Mouse (Mus musculus) hindbrain, postnatal 0 days (tissue): ENCODE measurements at regions not wholly inside any gene's neighbourhood (a gene's known extent, or its start where the extent isn't known, plus 50 kb on each side); places are given as distances from the start of the nearest gene placed in this dataset.

Experiments used
- ATAC-seq: fragments of 200-750 bp; cut with Nextera tagmentation; 2 replicates; pipeline ENCODE4 v1.8.0; 2017; ENCODE audit warnings: mild to moderate bottlenecking, moderate TSS enrichment, moderate library complexity
- DNase-seq: peaks from one replicate; pipeline ENCODE4 v3.0.0-alpha.2; 2015; ENCODE audit warnings: low spot score
- H3K27ac ChIP-seq: fragments of 300-500 bp; sonication (generic); 2 replicates; pipeline ENCODE4 v1.5.1; 2014; ENCODE audit warnings: mild to moderate bottlenecking
- H3K27me3 ChIP-seq: fragments of 300-500 bp; sonication (generic); 2 replicates; pipeline ENCODE4 v1.6.1; 2014; ENCODE audit warnings: low read length, mixed read lengths; ENCODE audit not compliant: insufficient read depth
- H3K36me3 ChIP-seq: fragments of 300-500 bp; sonication (generic); 2 replicates; pipeline ENCODE4 v1.6.1; 2014; ENCODE audit warnings: low read length, mixed read lengths; ENCODE audit not compliant: insufficient read depth
- H3K4me1 ChIP-seq: fragments of 300-500 bp; sonication (generic); 2 replicates; pipeline ENCODE4 v1.6.1; 2014; ENCODE audit warnings: antibody characterized with exemption, low read length, mixed read lengths; ENCODE audit not compliant: insufficient read depth
- H3K4me2 ChIP-seq: fragments of 300-500 bp; sonication (generic); 2 replicates; pipeline ENCODE4 v1.6.1; 2014; ENCODE audit warnings: low read depth, mild to moderate bottlenecking, low read length, moderate library complexity, mixed read lengths
- H3K4me3 ChIP-seq: fragments of 300-500 bp; sonication (generic); 2 replicates; pipeline ENCODE4 v1.5.1; 2014; ENCODE audit warnings: low read length
- H3K9ac ChIP-seq: fragments of 300-500 bp; sonication (generic); replicated peaks from 2 replicates; pipeline ENCODE4 v1.6.1; 2014; ENCODE audit warnings: mild to moderate bottlenecking, low read length, moderate library complexity, mixed read lengths
- H3K9me3 ChIP-seq: fragments of 300-500 bp; sonication (generic); 2 replicates; pipeline ENCODE4 v1.6.1; 2016; ENCODE audit warnings: low read length, mixed read lengths
- CTCF ChIP-seq: IDR thresholded peaks from 2 replicates; pipeline ENCODE4 v1.5.1; 2016; ENCODE audit warnings: antibody characterized with exemption, control low read depth, low read depth
- WGBS: fragments of 180-500 bp; shearing (Covaris S2); extraction: QIAGEN DNeasy Blood & Tissue Kit; methylation state at CpG from one replicate; pipeline ENCODE4 v1.1.7; 2014; 5-methylcytosine and 5-hydroxymethylcytosine counted together

DNA sequence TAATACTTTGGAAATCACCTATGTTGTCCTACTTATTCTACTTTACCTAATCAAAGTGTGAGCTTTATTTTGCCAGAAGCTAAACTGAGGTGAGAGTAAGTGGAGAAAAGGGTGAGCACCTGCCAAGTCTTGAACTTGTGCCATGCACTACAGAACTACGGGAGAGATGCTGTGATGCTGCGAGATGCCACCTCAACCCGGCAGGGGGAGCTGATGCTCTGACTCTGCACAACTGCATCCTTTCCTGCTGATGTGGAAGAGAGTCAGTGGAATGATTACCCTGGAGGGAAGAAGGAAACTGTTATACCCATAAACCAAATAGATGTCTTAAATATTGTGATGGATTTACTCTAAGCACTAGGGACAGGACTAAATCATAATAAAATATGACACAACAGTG, 532.3 kb upstream of the Manea start:
- ATAC-seq (no peak), DNase-seq (peak; percentile 5)
- 38% methylated on average over 3 of the region's 3 CpGs for WGBS
- no peak overlapping the region for H3K9ac ChIP-seq
- no peaks in the 10 kb centered on the region for H3K36me3 ChIP-seq
- H3K4me3 ChIP-seq = no peak overlapping the region
- peak; percentile 43 for TF ChIP-seq CTCF
- H3K27ac ChIP-seq = no peak overlapping the region
- no peaks in the 10 kb centered on the region for H3K27me3 ChIP-seq
- H3K4me2 ChIP-seq = no peak overlapping the region
- no peaks in the 10 kb centered on the region for H3K9me3 ChIP-seq
- no peaks in the 10 kb centered on the region for H3K4me1 ChIP-seq

- 56% methylated on average over 1 of the region's 1 CpGs for WGBS
- TF ChIP-seq CTCF = no peak
- no peaks in the 10 kb centered on the region for H3K36me3 ChIP-seq
These were observed 495.1 kb upstream of the Manea start for GRCm38 (mm10) chr4:26841761-26842160.

GRCm38 (mm10) chr4:26800831-26801230, 454.1 kb upstream of the Manea start:
- no peak overlapping the region for H3K4me2 ChIP-seq
- H3K4me1 ChIP-seq = no peaks in the 10 kb centered on the region
- 80% methylated on average over 3 of the region's 3 CpGs for WGBS
- ATAC-seq = no peak
- H3K27me3 ChIP-seq = no peaks in the 10 kb centered on the region
- H3K9ac ChIP-seq = no peak overlapping the region
- H3K36me3 ChIP-seq = no peaks in the 10 kb centered on the region
- no peak overlapping the region for H3K4me3 ChIP-seq
- TF ChIP-seq CTCF = no peak
- H3K9me3 ChIP-seq = no peaks in the 10 kb centered on the region
- H3K27ac ChIP-seq = no peak overlapping the region
- no peak for DNase-seq

More at GRCm38 (mm10) chr4:26841761-26842160, 495.1 kb upstream of the Manea start:
- Histone ChIP-seq H3K4me1 (no peaks in the 10 kb centered on the region), H3K4me2 (no peak overlapping the region), H3K27ac (no peak overlapping the region), H3K4me3 (no peak overlapping the region), H3K9me3 (no peaks in the 10 kb centered on the region), H3K9ac (no peak overlapping the region), H3K27me3 (no peaks in the 10 kb centered on the region)
- DNase-seq (no peak), ATAC-seq (no peak)

DNA sequence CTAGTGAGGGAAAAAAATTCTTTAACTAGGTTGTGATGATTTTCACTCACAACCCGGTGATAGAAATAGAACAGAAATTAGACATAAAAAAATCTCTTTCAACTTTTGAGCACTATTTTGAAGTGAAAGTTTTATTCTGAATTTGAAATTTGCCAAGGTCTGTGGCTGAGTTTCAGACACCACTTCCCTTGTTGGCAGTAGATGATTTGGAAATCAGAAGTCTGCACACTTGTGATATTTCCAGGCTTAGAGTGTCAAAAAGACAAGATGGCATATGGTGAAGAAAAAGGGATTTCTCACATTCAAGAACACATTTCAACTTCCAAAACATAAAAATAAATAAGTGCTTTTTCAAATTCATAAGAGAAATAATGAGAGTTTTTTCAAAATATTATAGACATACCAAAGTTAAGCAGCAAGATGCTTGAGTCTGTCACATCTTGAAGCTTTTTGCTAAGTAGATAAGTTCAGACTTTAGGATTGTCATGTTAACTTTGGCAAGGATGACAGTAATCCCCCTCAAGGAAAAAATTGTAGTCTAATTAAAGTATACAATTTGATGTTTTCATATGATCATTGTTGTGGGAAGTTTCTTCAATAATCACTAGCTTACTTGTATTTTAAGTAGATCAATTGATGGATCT, 446.6 kb upstream of the Manea start:
- Histone ChIP-seq H3K27ac (no peak overlapping the region), H3K4me2 (no peak overlapping the region), H3K4me3 (no peak overlapping the region), H3K9me3 (no peaks in the 10 kb centered on the region), H3K27me3 (no peaks in the 10 kb centered on the region), H3K36me3 (no peaks in the 10 kb centered on the region), H3K9ac (no peak overlapping the region), H3K4me1 (no peaks in the 10 kb centered on the region)
- DNase-seq (no peak), ATAC-seq (no peak)
- 84% methylated on average over 1 of the region's 1 CpGs for WGBS
- no peak for TF ChIP-seq CTCF

GRCm38 (mm10) chr4:26767896-26768295, 421.2 kb upstream of the Manea start:
- 62% methylated on average over 2 of the region's 2 CpGs for WGBS
- Histone ChIP-seq H3K27ac (no peak overlapping the region), H3K4me1 (no peaks in the 10 kb centered on the region), H3K36me3 (no peaks in the 10 kb centered on the region), H3K4me2 (no peak overlapping the region), H3K4me3 (no peak overlapping the region), H3K9me3 (no peaks in the 10 kb centered on the region), H3K9ac (no peak overlapping the region), H3K27me3 (no peaks in the 10 kb centered on the region)
- peak; percentile 21 for DNase-seq
- ATAC-seq = no peak
- TF ChIP-seq CTCF = no peak

GRCm38 (mm10) chr4:26766235-26767228, 419.8 kb upstream of the Manea start:
- H3K27me3 ChIP-seq = no peaks in the 10 kb centered on the region
- H3K4me3 ChIP-seq = no peak overlapping the region
- H3K9ac ChIP-seq = no peak overlapping the region
- peak; percentile 1 for DNase-seq
- no peak for ATAC-seq
- H3K27ac ChIP-seq = no peak overlapping the region
- TF ChIP-seq CTCF = no peak
- H3K36me3 ChIP-seq = no peaks in the 10 kb centered on the region
- H3K4me1 ChIP-seq = no peaks in the 10 kb centered on the region
- H3K4me2 ChIP-seq = 0 out of 2 replicates have a peak overlapping the region, but pooled peaks have one; percentile 5
- no peaks in the 10 kb centered on the region for H3K9me3 ChIP-seq
- 34% methylated on average over 16 of the region's 16 CpGs for WGBS
